Mouse (Mus musculus) ovary, adult 18-20 months (tissue): ENCODE results near the gene Ebf3.

Experiments used
- DNase-seq: peaks from one replicate; pipeline ENCODE4 v3.0.0; 2022; ENCODE audit warnings: low spot score, mixed read lengths

Ebf3 gene

GRCm38 (mm10) chr7:137313904-137314691 is at the start of gene Ebf3:
Ebf3 (minus strand) TSS chr7:137314445.
- DNase-seq, result peak; percentile 43

GRCm38 (mm10) chr7:137346860-137347259 is 32.6 kb upstream of the Ebf3 start:
- DNase-seq, result no peak

GRCm38 (mm10) chr7:137346068-137346467 is 31.8 kb upstream of the Ebf3 start:
- DNase-seq, result no peak

- no peak for DNase-seq
Observed at GRCm38 (mm10) chr7:137333951-137334350, 19.7 kb upstream of the Ebf3 start.

- DNase-seq, result no peak
Observed at GRCm38 (mm10) chr7:137322926-137323325, 8.7 kb upstream of the Ebf3 start.

- no peak for DNase-seq
Observed at GRCm38 (mm10) chr7:137321961-137322784, 7.9 kb upstream of the Ebf3 start.

GRCm38 (mm10) chr7:137321141-137321813 is 7.0 kb upstream of the Ebf3 start:
- DNase-seq, result no peak

GRCm38 (mm10) chr7:137320320-137320719 is 6.1 kb upstream of the Ebf3 start:
- DNase-seq, result no peak

GRCm38 (mm10) chr7:137318924-137319885 is 5.0 kb upstream of the Ebf3 start:
- DNase-seq, result no peak

GRCm38 (mm10) chr7:137318383-137318775 is 4.1 kb upstream of the Ebf3 start:
- no peak for DNase-seq

GRCm38 (mm10) chr7:137317659-137318382 is 3.6 kb upstream of the Ebf3 start:
- DNase-seq, result no peak

GRCm38 (mm10) chr7:137316926-137317658 is 2.8 kb upstream of the Ebf3 start:
- no peak for DNase-seq

- DNase-seq, result no peak
Observed at GRCm38 (mm10) chr7:137316181-137316925, 2.1 kb upstream of the Ebf3 start.

GRCm38 (mm10) chr7:137315544-137315940 is 1.3 kb upstream of the Ebf3 start:
- DNase-seq, result no peak

- DNase-seq, result no peak
Observed at GRCm38 (mm10) chr7:137314710-137315543, 682 bp upstream of the Ebf3 start.

GRCm38 (mm10) chr7:137313183-137313903 is 902 bp downstream of the Ebf3 start:
- DNase-seq, result no peak

- no peak for DNase-seq
Observed at GRCm38 (mm10) chr7:137312933-137313182, 1.4 kb downstream of the Ebf3 start.
